Mouse (Mus musculus): ENCODE measurements at regions not wholly inside any gene's neighbourhood (a gene's known extent, or its start where the extent isn't known, plus 50 kb on each side); places are given as distances from the start of the nearest gene placed in this dataset.

DNA sequence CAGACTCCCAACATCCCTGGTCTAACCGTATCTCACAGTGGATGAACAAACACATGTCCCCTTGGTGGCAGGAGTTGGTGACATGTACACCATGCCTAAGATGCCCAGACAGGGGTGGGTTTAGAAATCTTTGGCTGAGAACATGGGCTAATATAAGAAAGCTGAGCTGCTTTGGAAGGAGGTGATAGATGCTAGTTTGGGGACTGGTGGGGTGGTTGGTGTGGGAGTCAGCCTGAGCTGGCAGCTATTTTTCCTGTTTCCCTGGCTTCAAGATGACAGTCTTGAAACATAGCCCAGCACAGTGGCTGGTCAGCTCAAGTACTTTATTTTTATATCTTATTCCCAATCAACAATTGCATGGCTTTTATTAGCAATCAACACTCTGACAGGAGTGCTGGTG lies 302.0 kb upstream of the Gjb5 start:
- no peak for TF ChIP-seq CTCF (IDR thresholded peaks at IDR 0.05; ENCODE audit: low read depth)
- ATAC-seq = no peak
- no peak overlapping the region for H3K9ac ChIP-seq (ENCODE audit: low read depth, low read length)
- H3K4me3 ChIP-seq (ENCODE audit: low read depth, low read length) = no peak overlapping the region
- H3K36me3 ChIP-seq (ENCODE audit: control insufficient read depth, insufficient read depth) = no peaks in the 10 kb centered on the region
- H3K27me3 ChIP-seq (replicated peaks; ENCODE audit: control insufficient read depth, insufficient read depth, low read length) = no peaks in the 10 kb centered on the region
- no peaks in the 10 kb centered on the region for H3K4me1 ChIP-seq (replicated peaks; ENCODE audit: control insufficient read depth, insufficient read depth, low read length)
- no peaks in the 10 kb centered on the region for H3K9me3 ChIP-seq (ENCODE audit: control insufficient read depth)
- H3K4me2 ChIP-seq (replicated peaks; ENCODE audit: low read depth) = no peak overlapping the region
- 90% methylated on average over 1 of the region's 1 CpGs for WGBS
- H3K27ac ChIP-seq (ENCODE audit: low read depth, low read length) = no peak overlapping the region

GRCm38 (mm10) chr4:127651601-127652000 lies 293.6 kb upstream of the Gjb5 start:
- ATAC-seq = no peak
- WGBS = 76% methylated on average over 5 of the region's 5 CpGs
- Histone ChIP-seq H3K4me2 (replicated peaks; ENCODE audit: low read depth) (no peak overlapping the region), H3K9ac (ENCODE audit: low read depth, low read length) (no peak overlapping the region), H3K4me1 (replicated peaks; ENCODE audit: control insufficient read depth, insufficient read depth, low read length) (no peaks in the 10 kb centered on the region), H3K27me3 (replicated peaks; ENCODE audit: control insufficient read depth, insufficient read depth, low read length) (no peaks in the 10 kb centered on the region), H3K36me3 (ENCODE audit: control insufficient read depth, insufficient read depth) (no peaks in the 10 kb centered on the region), H3K4me3 (ENCODE audit: low read depth, low read length) (no peak overlapping the region), H3K27ac (ENCODE audit: low read depth, low read length) (no peak overlapping the region), H3K9me3 (ENCODE audit: control insufficient read depth) (no peaks in the 10 kb centered on the region)
- no peak for TF ChIP-seq CTCF (IDR thresholded peaks at IDR 0.05; ENCODE audit: low read depth)

DNA sequence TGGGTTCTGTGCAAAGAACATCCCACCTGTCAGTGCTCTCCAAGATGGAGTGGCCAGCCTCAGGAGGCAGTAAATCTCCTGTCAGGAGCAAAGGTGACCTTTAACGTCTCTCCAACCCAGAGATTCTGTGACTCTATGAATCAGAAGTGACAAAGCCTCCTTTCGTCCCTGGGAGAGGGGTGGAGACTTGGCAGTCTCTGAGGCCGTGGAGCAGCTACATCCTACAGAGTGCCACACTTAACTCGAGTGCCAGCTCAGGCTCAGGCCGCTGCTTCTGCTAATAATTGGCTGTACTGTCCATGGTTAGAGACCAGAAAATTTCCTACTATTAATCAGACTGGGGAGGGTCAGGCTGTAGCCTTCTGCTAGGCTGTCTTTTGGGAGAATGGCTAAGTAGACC lies 290.0 kb upstream of the Gjb5 start:
- no peaks in the 10 kb centered on the region for H3K36me3 ChIP-seq (ENCODE audit: control insufficient read depth, insufficient read depth)
- no peak overlapping the region for H3K9ac ChIP-seq (ENCODE audit: low read depth, low read length)
- H3K4me2 ChIP-seq (replicated peaks; ENCODE audit: low read depth) = no peak overlapping the region
- no peak overlapping the region for H3K4me3 ChIP-seq (ENCODE audit: low read depth, low read length)
- no peak for ATAC-seq
- H3K27ac ChIP-seq (ENCODE audit: low read depth, low read length) = no peak overlapping the region
- H3K4me1 ChIP-seq (replicated peaks; ENCODE audit: control insufficient read depth, insufficient read depth, low read length) = no peaks in the 10 kb centered on the region
- H3K27me3 ChIP-seq (replicated peaks; ENCODE audit: control insufficient read depth, insufficient read depth, low read length) = no peaks in the 10 kb centered on the region
- no peak for TF ChIP-seq CTCF (IDR thresholded peaks at IDR 0.05; ENCODE audit: low read depth)
- no peaks in the 10 kb centered on the region for H3K9me3 ChIP-seq (ENCODE audit: control insufficient read depth)
- WGBS = 66% methylated on average over 5 of the region's 5 CpGs

- ATAC-seq = no peak
- Histone ChIP-seq H3K36me3 (ENCODE audit: control insufficient read depth, insufficient read depth) (no peaks in the 10 kb centered on the region), H3K9me3 (ENCODE audit: control insufficient read depth) (no peaks in the 10 kb centered on the region), H3K27ac (ENCODE audit: low read depth, low read length) (no peak overlapping the region), H3K4me3 (ENCODE audit: low read depth, low read length) (no peak overlapping the region), H3K4me2 (replicated peaks; ENCODE audit: low read depth) (no peak overlapping the region), H3K27me3 (replicated peaks; ENCODE audit: control insufficient read depth, insufficient read depth, low read length) (no peaks in the 10 kb centered on the region), H3K4me1 (replicated peaks; ENCODE audit: control insufficient read depth, insufficient read depth, low read length) (no peaks in the 10 kb centered on the region), H3K9ac (ENCODE audit: low read depth, low read length) (no peak overlapping the region)
- WGBS = 49% methylated on average over 8 of the region's 8 CpGs
- TF ChIP-seq CTCF (IDR thresholded peaks at IDR 0.05; ENCODE audit: low read depth) = no peak
These were observed 289.2 kb upstream of the Gjb5 start for GRCm38 (mm10) chr4:127647189-127647588.

- Histone ChIP-seq H3K4me1 (replicated peaks; ENCODE audit: control insufficient read depth, insufficient read depth, low read length) (no peaks in the 10 kb centered on the region), H3K4me3 (ENCODE audit: low read depth, low read length) (no peak overlapping the region), H3K9me3 (ENCODE audit: control insufficient read depth) (no peaks in the 10 kb centered on the region), H3K27ac (ENCODE audit: low read depth, low read length) (no peak overlapping the region), H3K27me3 (replicated peaks; ENCODE audit: control insufficient read depth, insufficient read depth, low read length) (no peaks in the 10 kb centered on the region), H3K36me3 (ENCODE audit: control insufficient read depth, insufficient read depth) (no peaks in the 10 kb centered on the region), H3K9ac (ENCODE audit: low read depth, low read length) (no peak overlapping the region), H3K4me2 (replicated peaks; ENCODE audit: low read depth) (no peak overlapping the region)
- WGBS = 50% methylated on average over 14 of the region's 14 CpGs
- no peak for ATAC-seq
- no peak for TF ChIP-seq CTCF (IDR thresholded peaks at IDR 0.05; ENCODE audit: low read depth)
These were observed 282.5 kb upstream of the Gjb5 start for GRCm38 (mm10) chr4:127640251-127641085.

- ATAC-seq = no peak
- H3K36me3 ChIP-seq (ENCODE audit: control insufficient read depth, insufficient read depth) = no peaks in the 10 kb centered on the region
- no peak overlapping the region for H3K4me2 ChIP-seq (replicated peaks; ENCODE audit: low read depth)
- H3K27ac ChIP-seq (ENCODE audit: low read depth, low read length) = no peak overlapping the region
- H3K9me3 ChIP-seq (ENCODE audit: control insufficient read depth) = no peaks in the 10 kb centered on the region
- no peak overlapping the region for H3K9ac ChIP-seq (ENCODE audit: low read depth, low read length)
- H3K4me3 ChIP-seq (ENCODE audit: low read depth, low read length) = no peak overlapping the region
- TF ChIP-seq CTCF (IDR thresholded peaks at IDR 0.05; ENCODE audit: low read depth) = no peak
- no peaks in the 10 kb centered on the region for H3K4me1 ChIP-seq (replicated peaks; ENCODE audit: control insufficient read depth, insufficient read depth, low read length)
- WGBS = 81% methylated on average over 3 of the region's 3 CpGs
- no peaks in the 10 kb centered on the region for H3K27me3 ChIP-seq (replicated peaks; ENCODE audit: control insufficient read depth, insufficient read depth, low read length)
These were observed 281.8 kb upstream of the Gjb5 start for GRCm38 (mm10) chr4:127639765-127640164.
